Mouse (Mus musculus) liver, embryonic 14.5 days (tissue): ENCODE data around the gene Strn3. TPM values are rescaled to one million over a fixed set of nuclear protein-coding genes. Genes with fewer than 3 reads are reported as not detected.
A peak's percentile ranks its signal among the peaks of the same experiment; 100 is the strongest.

Experiments used
- ATAC-seq: fragments of 200-750 bp; cut with Nextera tagmentation; 2 replicates; pipeline ENCODE4 v1.8.0; 2017; ENCODE audit warnings: moderate number of reproducible peaks, mild to moderate bottlenecking, moderate library complexity; ENCODE audit not compliant: insufficient read depth
- DNase-seq, 3 experiments: peaks; one replicate each; pipeline ENCODE4 v3.0.0-alpha.2; 2012 to 2013; ENCODE audit warnings: low read depth in 3 of 3, low spot score in 3 of 3
- H3K27ac ChIP-seq: fragments of 300-500 bp; sonication (generic); 2 replicates; pipeline ENCODE4 v1.5.1; 2014; ENCODE audit warnings: moderate library complexity, mild to moderate bottlenecking, control low read depth, inconsistent platforms
- H3K27me3 ChIP-seq: fragments of 300-500 bp; sonication (generic); 2 replicates; pipeline ENCODE4 v1.6.1; 2014; ENCODE audit warnings: mild to moderate bottlenecking, low read length, moderate library complexity; ENCODE audit not compliant: control insufficient read depth, insufficient read depth
- H3K36me3 ChIP-seq: fragments of 300-500 bp; sonication (generic); replicated peaks from 2 replicates; pipeline ENCODE4 v1.6.1; 2014; ENCODE audit warnings: low read depth; ENCODE audit not compliant: control insufficient read depth, insufficient read depth
- H3K4me1 ChIP-seq, 2 experiments: fragments of 200-500 bp in 1 of 2; fragments of 300-500 bp in 1 of 2; sonication (generic) in 1 of 2; replicated peaks; 2 replicates each; pipeline ENCODE4 v1.6.1; 2012 to 2014; ENCODE audit warnings: antibody characterized with exemption in 1 of 2, inconsistent platforms in 1 of 2, low read length in 1 of 2; ENCODE audit not compliant: control insufficient read depth in 2 of 2, insufficient read depth in 2 of 2
- H3K4me2 ChIP-seq: fragments of 300-500 bp; sonication (generic); 2 replicates; pipeline ENCODE4 v1.6.1; 2014; ENCODE audit warnings: low read depth, mild to moderate bottlenecking, control low read depth, moderate library complexity
- H3K4me3 ChIP-seq, 2 experiments: fragments of 200-500 bp in 1 of 2; fragments of 300-500 bp in 1 of 2; sonication (generic) in 1 of 2; 2 replicates each; pipeline ENCODE4 v1.5.1; 2012 to 2014; ENCODE audit warnings: low read depth in 2 of 2, low read length in 2 of 2, mild to moderate bottlenecking in 2 of 2, control low read depth in 1 of 2, inconsistent platforms in 1 of 2, moderate library complexity in 1 of 2; ENCODE audit not compliant: insufficient read depth in 1 of 2
- H3K9ac ChIP-seq: fragments of 300-500 bp; sonication (generic); replicated peaks from 2 replicates; pipeline ENCODE4 v1.6.1; 2014; ENCODE audit warnings: mild to moderate bottlenecking, control low read depth, moderate library complexity
- H3K9me3 ChIP-seq: fragments of 300-500 bp; sonication (generic); 2 replicates; pipeline ENCODE4 v1.6.1; 2016; ENCODE audit warnings: low read length, mixed read lengths; ENCODE audit not compliant: control insufficient read depth
- CTCF ChIP-seq: IDR thresholded peaks from 2 replicates; pipeline ENCODE4 v1.5.1; 2016; ENCODE audit warnings: antibody characterized with exemption, low read depth, control low read depth
- EP300 ChIP-seq: IDR thresholded peaks from 2 replicates; pipeline ENCODE4 v1.6.1; 2016; ENCODE audit warnings: antibody characterized with exemption, low read depth
- WGBS: fragments of 180-500 bp; shearing (Covaris S2); extraction: QIAGEN DNeasy Blood & Tissue Kit; methylation state at CpG from one replicate; pipeline ENCODE4 v1.1.7; 2014; ENCODE audit not compliant: insufficient replicate concordance; 5-methylcytosine and 5-hydroxymethylcytosine counted together
- polyA plus RNA-seq, 2 experiments: library from polyadenylated mRNA; depleted of rRNA in 1 of 2; stranded (reverse) in 1 of 2; unstranded in 1 of 2; fragments of >200 nt; fragmentation: Nextera tagmentation in 1 of 2; extraction: Ambion mirVana in 1 of 2; gene quantifications; 2 replicates each; pipeline versions ENCODE4 v1.2.1 to v1.2.3; 2012 to 2014

Strn3 gene
- polyA plus RNA-seq, 2 experiments: 14.2 to 14.9 TPM

DNA sequence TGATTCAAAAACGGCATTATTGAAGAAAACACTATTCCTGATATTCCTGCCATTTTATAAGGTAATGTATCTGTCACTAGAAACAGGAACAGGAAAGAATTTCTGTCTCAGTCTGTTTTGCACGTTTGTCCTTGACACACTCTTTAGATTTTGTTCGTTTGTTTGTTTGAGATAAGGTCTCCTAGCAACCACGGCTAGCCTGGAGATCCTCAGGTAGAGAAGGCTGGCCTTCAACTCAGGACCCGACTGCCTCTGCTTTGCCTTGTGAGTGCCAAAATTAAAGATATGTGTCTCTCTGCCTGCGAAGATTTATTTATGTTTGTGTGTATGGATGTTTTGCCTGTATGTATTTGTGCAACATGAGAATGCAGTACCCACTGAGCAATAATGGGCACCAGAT, 49.8 kb downstream of the Strn3 start:
- DNase-seq (peak; percentile 64 to 75 (median 65)), ATAC-seq (peak; percentile 69; the same call in 1 of the 2 replicates)
- H3K9me3 ChIP-seq: no peaks in the 10 kb centered on the region
- H3K36me3 ChIP-seq: peaks cover under 1% of the 10 kb centered on the region; the same call in 1 of the 2 replicates
- 17% methylated on average over 6 of the region's 6 CpGs for WGBS
- no peak overlapping the region for H3K9ac ChIP-seq
- no peaks in the 10 kb centered on the region for H3K27me3 ChIP-seq
- no peak overlapping the region for H3K4me3 ChIP-seq
- peaks cover 4 to 12% of the 10 kb centered on the region in 2 experiments; a peak in 3 of 4 replicates for H3K4me1 ChIP-seq
- no peak for TF ChIP-seq EP300
- no peak for TF ChIP-seq CTCF
- no peak overlapping the region for H3K27ac ChIP-seq
- H3K4me2 ChIP-seq: no peak overlapping the region

GRCm38 (mm10) chr12:51636689-51637470, 54.8 kb downstream of the Strn3 start:
- peaks cover under 1 to 6% of the 10 kb centered on the region in 2 experiments; a peak in 3 of 4 replicates for H3K4me1 ChIP-seq
- H3K4me2 ChIP-seq: no peak overlapping the region
- ATAC-seq (no peak), DNase-seq (no peak)
- H3K4me3 ChIP-seq: no peak overlapping the region
- 17% methylated on average over 2 of the region's 2 CpGs for WGBS
- H3K36me3 ChIP-seq: peaks cover 3% of the 10 kb centered on the region; the same call in 1 of the 2 replicates
- H3K9ac ChIP-seq: no peak overlapping the region
- H3K9me3 ChIP-seq: no peaks in the 10 kb centered on the region
- no peak for TF ChIP-seq CTCF
- TF ChIP-seq EP300: no peak
- H3K27ac ChIP-seq: no peak overlapping the region
- H3K27me3 ChIP-seq: no peaks in the 10 kb centered on the region

GRCm38 (mm10) chr12:51636260-51636659, 55.4 kb downstream of the Strn3 start:
- no peak overlapping the region for H3K4me3 ChIP-seq
- H3K9ac ChIP-seq: no peak overlapping the region
- H3K36me3 ChIP-seq: peaks cover 3% of the 10 kb centered on the region; the same call in 1 of the 2 replicates
- H3K27ac ChIP-seq: no peak overlapping the region
- 75% methylated on average over 2 of the region's 2 CpGs for WGBS
- TF ChIP-seq EP300 (no peak), CTCF (no peak)
- DNase-seq (peak in 1 of 3 experiments; percentile 17), ATAC-seq (peak; percentile 65; the same call in 1 of the 2 replicates)
- no peak overlapping the region for H3K4me2 ChIP-seq
- peaks cover 0 to 2% of the 10 kb centered on the region in 2 experiments; a peak in 1 of 4 replicates for H3K4me1 ChIP-seq
- H3K9me3 ChIP-seq: no peaks in the 10 kb centered on the region
- no peaks in the 10 kb centered on the region for H3K27me3 ChIP-seq

DNA sequence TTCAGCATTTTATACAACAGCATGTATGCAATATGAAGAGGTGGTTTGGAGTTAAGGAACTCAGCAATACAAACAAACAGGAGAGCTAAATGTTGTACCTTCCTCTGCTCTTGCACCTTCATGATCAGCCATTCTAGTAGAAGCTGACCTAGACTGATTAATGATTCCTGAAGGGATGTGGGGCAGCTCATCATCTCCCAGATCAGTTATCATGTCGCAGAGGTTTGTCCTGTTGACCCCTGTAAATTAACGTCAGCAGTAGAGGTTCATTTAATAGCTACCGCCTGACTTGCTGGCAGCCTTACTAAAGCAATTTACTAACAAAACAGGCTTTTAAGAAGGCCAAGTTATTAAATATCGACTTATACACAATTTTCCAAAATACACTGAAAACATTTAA, 58.2 kb downstream of the Strn3 start:
- H3K9ac ChIP-seq: no peak overlapping the region
- no peaks in the 10 kb centered on the region for H3K27me3 ChIP-seq
- no peaks in the 10 kb centered on the region for H3K9me3 ChIP-seq
- TF ChIP-seq CTCF: no peak
- TF ChIP-seq EP300: no peak
- no peak overlapping the region for H3K4me2 ChIP-seq
- H3K27ac ChIP-seq: no peak overlapping the region
- peaks cover 0 to 2% of the 10 kb centered on the region in 2 experiments; a peak in 1 of 4 replicates for H3K4me1 ChIP-seq
- H3K4me3 ChIP-seq: no peak overlapping the region
- H3K36me3 ChIP-seq: peaks cover 3% of the 10 kb centered on the region; the same call in 1 of the 2 replicates
- ATAC-seq (no peak), DNase-seq (no peak)
- WGBS: 79% methylated on average over 4 of the region's 4 CpGs

DNA sequence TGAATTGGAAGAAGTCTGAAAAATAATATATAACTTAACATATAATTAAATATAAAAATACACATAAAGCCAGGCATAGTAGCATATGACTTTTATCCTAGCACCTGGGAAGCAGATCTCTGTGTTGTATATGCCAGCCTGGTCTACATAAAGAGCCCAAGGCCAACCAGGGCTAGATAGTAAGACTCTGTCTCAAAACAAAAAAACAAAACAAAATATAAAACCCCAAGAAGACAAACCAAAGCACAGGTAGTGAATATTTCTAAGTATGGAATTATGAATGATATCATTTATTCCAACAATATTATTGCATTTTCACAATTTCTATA, 68.4 kb downstream of the Strn3 start:
- H3K9ac ChIP-seq: no peak overlapping the region
- no peak for DNase-seq
- TF ChIP-seq EP300 (no peak), CTCF (no peak)
- ATAC-seq: no peak
- H3K9me3 ChIP-seq: no peaks in the 10 kb centered on the region
- H3K4me2 ChIP-seq: no peak overlapping the region
- H3K4me3 ChIP-seq: no peak overlapping the region
- no peak overlapping the region for H3K27ac ChIP-seq
- H3K36me3 ChIP-seq: no peaks in the 10 kb centered on the region; the same call in none of the 2 replicates
- H3K4me1 ChIP-seq: no peaks in the 10 kb centered on the region
- no peaks in the 10 kb centered on the region for H3K27me3 ChIP-seq
